Mouse (Mus musculus) urinary bladder, adult 2 months (tissue): ENCODE measurements at regions not wholly inside any gene's neighbourhood (a gene's known extent, or its start where the extent isn't known, plus 50 kb on each side); places are given as distances from the start of the nearest gene placed in this dataset.

Experiments used
- DNase-seq: peaks from one replicate; pipeline ENCODE4 v3.0.0; 2022; ENCODE audit warnings: low spot score

- no peak for DNase-seq
These were observed 404.3 kb upstream of the Ubash3b start for GRCm38 (mm10) chr9:41565784-41566183.

GRCm38 (mm10) chr9:41563376-41563775, 401.9 kb upstream of the Ubash3b start:
- no peak for DNase-seq

- DNase-seq: no peak
These were observed 397.0 kb upstream of the Ubash3b start for GRCm38 (mm10) chr9:41558456-41558855.

GRCm38 (mm10) chr9:41556888-41557287, 395.4 kb upstream of the Ubash3b start:
- no peak for DNase-seq

DNA sequence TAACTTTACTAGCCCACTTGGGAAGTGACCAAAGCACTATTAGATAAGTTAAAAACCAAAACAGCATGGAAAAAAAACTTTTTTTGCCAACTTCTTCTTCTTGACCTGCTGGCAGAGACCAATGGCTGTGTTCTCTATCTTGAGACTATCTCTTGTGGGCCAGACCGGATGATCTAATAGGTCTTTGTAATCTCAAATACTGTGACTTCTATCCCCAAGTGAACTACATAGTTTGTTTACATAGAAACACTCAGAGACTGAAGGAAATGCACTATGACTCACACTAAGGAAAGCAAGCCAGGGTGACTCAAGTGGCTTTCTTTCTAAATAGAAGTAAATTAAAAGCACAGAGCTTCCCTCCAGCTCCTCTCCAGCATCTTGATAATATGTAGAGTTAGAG, 384.3 kb upstream of the Ubash3b start:
- DNase-seq: no peak

- DNase-seq: no peak
These were observed 381.0 kb upstream of the Ubash3b start for GRCm38 (mm10) chr9:41542511-41542910.

DNA sequence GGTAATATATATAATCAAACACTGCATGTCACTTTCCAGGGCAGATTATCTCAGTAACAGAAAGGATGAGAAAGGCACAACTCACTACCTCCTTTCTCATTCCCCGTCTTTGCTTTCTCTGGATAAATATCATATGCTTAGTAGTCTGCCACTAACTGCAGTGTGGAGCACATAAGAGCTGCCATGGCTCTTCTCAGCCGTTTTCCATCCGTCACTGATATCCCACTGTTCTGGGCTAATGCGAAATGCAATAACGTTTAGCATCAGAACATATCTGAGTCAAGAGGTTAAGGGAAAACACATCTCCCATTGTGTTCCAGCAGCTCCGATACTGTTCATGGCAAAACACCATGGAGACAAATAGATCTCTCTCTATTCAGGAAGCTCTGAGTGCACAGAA, 379.8 kb upstream of the Ubash3b start:
- DNase-seq: no peak

- DNase-seq: no peak
These were observed 371.3 kb upstream of the Ubash3b start for GRCm38 (mm10) chr9:41532786-41533185.

GRCm38 (mm10) chr9:41532290-41532689, 370.8 kb upstream of the Ubash3b start:
- DNase-seq: no peak

DNA sequence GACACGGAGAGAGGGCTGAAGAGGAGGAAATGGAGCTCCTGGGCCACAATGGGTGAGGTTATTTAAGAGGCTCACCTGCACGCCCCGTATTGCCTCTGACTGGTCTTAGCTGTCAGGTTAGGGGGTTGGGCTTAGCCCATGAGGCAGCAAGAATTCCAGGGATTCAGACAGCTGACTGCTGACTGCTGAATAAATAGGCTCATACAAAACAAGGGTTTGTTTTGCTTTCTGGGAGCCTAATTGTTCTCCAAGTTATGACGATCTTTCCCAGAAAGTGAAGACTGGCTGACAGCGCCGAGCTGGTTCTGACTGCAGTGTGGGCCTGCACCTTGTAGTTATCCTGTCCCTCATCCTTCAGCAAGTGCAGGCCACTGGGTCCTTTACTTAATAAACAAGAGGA, 370.1 kb upstream of the Ubash3b start:
- no peak for DNase-seq

DNA sequence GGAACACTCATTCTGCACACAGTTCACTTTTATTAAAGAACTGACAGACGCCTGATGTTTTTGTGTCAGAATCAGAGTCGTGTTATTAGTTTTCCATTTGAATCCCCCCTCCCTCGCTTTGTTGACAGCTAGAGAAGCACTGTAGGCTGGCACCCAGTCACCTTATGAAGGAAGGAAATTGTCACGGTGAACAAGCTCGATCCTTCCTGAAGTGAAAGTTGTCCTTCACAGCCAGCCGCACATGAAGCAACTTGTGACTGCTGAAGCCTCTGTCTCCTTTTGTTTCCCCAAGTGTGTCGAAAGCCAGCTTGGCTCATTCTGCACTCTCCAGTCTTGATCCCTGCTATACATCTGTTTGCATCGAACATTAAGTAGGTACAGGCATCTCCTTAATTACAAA, 364.6 kb upstream of the Ubash3b start:
- no peak for DNase-seq

DNA sequence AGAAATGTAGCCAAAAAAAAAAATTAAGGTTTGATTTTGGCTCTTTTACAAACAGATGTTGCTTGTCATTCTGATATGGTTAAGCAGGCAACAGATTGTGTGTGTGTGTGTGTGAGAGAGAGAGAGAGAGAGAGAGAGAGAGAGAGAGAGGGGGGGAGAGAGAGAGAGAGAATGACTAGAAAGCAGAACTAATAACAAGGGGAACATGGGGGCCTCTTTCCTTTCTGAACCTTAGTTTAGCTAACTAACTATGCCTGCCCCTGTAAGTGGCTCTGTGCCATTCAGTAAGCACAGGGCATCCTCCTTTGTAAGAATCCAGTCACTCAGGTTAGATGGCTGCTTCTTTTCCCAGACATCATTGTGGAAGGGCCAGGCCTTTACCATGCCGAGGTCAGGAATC, 364.0 kb upstream of the Ubash3b start:
- no peak for DNase-seq

DNA sequence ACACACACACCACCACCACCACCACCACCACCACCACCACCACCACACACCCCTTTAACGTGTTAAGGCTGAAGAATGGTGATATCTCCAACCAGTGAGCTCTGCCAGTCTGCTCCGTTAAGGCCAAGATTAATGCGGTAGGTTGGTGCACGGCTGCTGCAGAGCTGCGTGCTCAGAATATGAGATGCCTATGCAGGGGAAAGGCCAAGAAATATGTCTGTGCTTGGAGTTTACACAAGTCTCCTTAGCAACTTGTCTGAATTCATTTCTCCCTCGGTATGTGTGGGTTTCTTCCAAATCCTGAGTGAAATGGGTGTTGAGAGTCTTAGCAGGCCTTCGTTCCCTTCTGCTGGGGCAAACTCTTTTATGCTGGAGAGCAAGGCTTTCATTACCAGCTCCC, 363.1 kb upstream of the Ubash3b start:
- no peak for DNase-seq

- DNase-seq: no peak
These were observed 362.5 kb upstream of the Ubash3b start for GRCm38 (mm10) chr9:41523969-41524368.

GRCm38 (mm10) chr9:41522302-41522701, 360.8 kb upstream of the Ubash3b start:
- no peak for DNase-seq

DNA sequence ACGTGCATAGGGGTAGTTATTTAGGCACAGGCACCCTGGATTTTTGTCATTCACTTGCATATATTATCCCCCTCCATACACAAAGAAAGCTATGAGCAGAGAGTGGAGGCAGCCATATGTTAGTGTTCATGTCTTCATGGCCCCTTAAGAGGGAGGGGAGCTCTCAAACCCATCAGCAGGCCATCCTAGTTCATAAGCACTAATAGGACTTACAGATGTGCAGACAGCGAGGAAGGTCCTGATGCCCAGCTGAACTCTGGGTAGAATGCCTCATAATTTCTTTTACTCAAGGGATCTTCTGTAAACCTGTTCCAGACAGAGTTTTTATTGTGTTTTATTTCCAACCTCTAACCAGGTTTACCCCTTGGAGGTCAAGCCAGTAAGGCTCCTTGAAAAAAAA, 356.3 kb upstream of the Ubash3b start:
- no peak for DNase-seq

GRCm38 (mm10) chr9:41517053-41517696, 355.7 kb upstream of the Ubash3b start:
- DNase-seq: no peak

DNA sequence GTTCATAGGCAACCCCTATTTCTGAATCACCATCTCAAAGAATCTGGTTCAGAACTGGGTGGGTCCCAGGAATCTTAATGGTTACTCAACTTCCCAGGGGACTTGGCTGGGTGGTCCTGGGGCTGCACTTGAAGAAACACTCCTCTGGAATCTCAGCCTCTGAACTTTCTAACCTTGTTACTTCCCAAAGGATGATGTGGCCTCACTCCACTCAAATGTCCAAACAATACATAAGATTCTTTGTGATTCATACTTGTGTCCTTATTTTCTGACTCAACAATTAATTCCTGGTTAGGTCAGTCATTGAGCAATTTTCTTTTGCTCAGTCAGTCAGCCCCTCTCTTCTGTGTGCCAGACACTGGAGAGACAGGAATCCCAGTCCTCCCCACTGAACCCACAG, 353.7 kb upstream of the Ubash3b start:
- no peak for DNase-seq

GRCm38 (mm10) chr9:41513701-41514100, 352.2 kb upstream of the Ubash3b start:
- no peak for DNase-seq

GRCm38 (mm10) chr9:41509597-41509996, 348.1 kb upstream of the Ubash3b start:
- DNase-seq: no peak

- DNase-seq: no peak
These were observed 347.2 kb upstream of the Ubash3b start for GRCm38 (mm10) chr9:41508746-41509145.

DNA sequence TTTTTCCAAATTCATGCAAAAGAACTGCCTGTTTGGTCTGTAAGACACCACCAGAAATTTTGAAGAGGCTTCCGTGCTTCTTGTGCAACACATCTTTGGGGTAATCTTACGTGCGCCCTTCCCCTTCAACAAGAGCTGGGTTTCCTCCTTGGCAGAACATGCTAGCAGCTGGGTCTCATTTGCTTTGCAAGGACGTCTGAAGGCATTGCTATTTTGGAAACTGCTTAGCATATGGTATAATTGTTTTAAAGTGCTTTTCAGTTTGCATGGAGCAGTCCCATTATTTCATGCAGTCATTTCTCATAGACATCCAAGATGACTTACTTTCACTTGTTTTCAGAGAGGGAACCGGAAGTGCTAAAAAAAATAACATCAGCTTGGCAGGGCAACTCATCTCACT, 336.8 kb upstream of the Ubash3b start:
- no peak for DNase-seq

DNA sequence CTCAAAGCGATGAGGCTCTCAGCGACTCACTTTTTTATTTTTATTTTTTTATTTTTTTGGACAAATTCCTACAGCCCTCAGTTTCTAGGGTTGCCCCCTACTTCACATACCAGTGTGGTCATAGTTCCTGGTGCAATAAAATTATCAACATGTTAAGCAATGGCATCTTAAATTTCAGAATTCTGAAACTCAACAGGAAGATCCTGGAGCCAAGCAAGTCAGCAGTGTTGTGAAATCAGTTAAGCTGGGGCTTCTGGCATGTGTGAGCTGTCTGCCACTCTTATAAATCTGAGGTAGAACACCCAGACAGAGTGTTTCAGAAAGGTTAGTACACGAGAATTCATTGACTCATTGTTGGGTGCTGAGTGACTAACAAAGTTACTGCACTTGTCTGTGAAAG, 328.6 kb upstream of the Ubash3b start:
- no peak for DNase-seq

GRCm38 (mm10) chr9:41488046-41488445, 326.5 kb upstream of the Ubash3b start:
- DNase-seq: no peak
